Mouse (Mus musculus) frontal cortex, postnatal 25 days (tissue): ENCODE measurements around the gene Ppp1r8.
"Not testable (repeated sequence)": the region's sequence is repeated elsewhere in the genome, so short reads cannot be mapped to it uniquely, and the experiment has no call there.

Experiments
- DNase-seq, 2 experiments: peaks; one replicate each; pipeline ENCODE4 v3.0.0; 2022; ENCODE audit warnings: low spot score in 2 of 2

Ppp1r8 gene

DNA sequence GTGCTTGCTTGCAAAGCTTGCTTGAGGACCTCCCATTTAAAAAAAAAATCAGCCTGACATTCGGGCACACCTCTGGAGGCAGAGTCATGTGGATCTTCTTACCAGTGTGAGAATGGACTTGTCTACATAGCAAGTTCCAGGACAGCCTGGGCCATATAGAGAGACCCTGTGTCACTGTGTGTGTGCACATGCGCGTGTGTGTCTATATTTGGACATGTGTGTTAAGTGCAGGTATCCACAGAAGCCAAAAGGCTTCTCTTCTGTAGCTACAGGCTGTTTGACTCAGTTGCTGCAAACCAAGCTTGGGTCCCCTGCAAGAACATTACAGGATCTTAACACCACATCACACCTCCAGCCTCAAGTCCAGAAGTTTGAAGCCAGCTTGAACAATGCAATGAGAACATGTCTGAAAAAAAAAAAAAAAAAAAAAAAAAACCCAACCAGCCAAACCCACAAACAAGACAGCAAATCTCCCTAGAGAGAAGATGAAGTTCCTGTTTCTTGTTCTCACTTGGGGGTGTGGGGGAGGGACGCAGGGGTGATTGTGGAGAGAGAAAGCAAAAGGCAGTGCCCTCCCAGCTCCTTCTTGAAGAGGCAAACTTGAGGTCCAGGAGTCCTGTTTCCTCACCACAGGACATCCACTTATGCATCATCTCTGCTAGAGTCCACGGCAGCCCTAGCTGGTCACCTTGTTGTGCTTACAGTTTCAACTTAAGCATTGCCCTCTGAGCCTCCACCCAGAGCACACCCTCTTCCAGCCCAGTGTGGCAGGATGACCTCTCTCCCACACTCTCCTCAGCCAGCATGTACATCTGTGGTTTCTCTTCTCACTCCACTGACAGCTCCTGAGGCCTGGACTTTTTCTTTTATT is 35.0 kb downstream of the Ppp1r8 start:
- DNase-seq = no peak

DNA sequence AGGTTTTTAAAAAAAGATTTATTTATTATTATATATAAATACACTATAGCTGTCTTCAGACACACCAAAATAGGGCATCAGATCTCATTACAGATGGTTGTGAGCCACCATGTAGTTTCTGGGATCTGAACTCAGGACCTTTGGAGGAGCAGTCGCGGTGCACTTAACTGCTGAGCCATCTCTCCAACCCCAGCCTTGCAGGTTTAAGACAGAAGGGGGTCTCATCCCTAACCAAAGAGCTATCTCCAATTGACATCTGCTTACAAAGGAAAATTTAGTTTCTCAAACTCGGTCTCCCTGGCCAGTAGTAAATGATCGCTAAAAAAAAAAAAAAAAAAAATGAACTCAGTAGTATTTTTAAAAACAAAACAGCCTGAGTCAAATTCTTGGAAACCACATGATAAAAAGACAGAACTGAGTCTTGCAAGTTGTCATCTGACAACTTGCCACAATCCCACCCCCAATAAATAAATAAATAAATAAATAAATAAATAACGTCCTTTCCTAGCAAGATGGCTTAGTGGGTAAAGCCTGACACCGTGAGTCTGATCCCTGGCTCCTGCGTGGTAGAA is 36.3 kb downstream of the Ppp1r8 start:
- DNase-seq = no peak

DNA sequence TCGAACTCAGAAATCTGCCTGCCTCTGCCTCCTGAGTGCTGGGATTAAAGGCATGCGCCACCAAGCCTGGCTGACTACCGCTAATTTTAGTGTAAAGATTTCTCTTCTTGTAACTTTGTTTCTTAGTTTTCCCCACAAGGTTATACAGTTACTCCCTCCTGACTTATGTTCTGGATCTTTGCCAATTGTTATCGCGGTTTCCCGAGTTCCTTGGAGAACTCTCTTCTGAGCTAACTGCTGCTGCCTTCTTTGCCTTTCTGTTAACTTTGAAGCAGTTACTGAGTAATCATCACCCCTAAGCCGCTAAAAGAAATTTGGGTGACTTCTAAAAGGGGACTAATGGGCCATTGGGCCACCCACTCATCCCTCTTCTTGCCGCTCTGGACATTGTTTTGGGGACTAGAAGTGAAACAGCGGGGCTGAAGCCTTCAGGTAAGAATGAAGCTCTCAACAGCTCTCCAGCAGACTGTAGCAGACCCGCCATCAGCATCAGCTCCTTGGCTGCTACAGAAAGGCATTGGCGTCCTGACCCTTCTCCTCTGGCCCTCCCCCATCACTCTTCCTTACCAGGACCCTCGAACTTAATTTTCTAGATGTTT is 37.3 kb downstream of the Ppp1r8 start:
- DNase-seq = no peak

DNA sequence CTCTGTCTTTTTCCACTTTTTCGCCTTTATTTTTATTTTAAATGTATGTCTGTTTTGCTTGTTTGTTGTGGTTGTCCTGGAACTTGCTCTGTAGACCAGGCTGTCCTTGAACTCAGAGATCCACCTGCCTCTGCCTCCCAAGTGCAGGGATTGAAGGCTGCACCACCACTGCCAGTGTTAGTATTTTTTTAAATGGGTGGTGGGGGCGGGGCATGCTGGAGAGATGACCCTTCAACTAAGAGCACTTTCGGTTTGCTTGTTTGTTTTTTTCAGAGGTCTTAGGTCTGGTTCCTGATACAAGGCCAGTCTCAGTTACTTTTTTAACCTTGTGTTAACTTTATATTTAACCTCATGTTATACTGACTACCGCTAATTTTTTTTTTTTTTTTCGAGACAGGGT is 37.8 kb downstream of the Ppp1r8 start:
- no peak for DNase-seq

DNA sequence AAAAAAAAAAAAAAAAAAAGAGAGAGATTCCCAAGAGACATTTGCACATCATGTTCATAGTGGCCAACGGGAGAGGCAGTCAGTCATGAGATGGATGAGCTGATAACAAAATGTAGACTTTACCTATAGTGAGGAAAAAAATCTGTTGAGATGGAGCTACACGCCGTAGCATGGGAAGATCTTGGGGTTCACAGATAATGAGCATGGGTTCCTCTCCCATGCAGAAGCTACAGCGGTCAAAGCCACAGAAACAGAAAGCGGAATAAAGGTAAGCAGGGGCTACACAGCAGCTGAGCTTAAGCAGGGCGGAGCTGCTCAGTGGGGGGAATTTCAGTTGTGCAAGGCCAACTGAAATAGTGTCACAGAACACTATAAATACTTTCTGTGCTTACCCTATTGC is 38.6 kb downstream of the Ppp1r8 start:
- no peak for DNase-seq

DNA sequence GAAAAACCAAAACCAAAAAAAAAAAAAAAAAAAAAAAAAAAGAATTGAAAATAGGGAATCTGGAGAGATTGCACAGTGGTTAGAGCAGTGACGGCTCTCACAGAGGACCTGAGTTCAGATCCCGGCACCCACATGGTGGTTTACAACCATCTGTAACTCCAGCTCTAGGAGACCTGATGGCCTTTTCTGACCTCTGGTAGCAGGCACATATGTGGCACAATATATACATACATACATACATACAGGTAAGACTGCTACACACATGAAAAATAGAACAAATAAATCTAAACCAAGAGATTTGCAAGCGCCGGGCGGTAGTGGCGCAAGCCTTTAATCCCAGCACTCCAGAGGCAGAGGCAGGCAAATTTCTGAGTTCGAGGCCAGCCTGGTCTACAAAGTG is 39.1 kb downstream of the Ppp1r8 start:
- DNase-seq = no peak

DNA sequence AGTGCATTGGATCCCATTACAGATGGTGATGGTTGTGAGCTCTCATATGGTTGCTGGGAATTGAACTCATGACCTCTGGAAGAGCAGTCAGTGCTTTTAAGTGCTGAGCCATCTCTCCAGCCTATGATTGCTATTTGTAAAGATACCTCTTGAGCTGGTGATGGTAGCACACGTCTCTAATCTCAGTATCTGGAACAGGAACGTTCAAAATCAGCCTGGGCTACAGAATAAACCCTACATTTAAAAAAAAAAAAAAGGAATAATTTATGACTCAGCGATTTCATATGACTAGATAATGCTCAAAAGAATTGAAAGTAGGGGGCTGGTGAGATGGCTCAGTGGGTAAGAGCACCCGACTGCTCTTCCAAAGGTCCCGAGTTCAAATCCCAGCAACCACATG is 39.8 kb downstream of the Ppp1r8 start:
- no peak for DNase-seq

DNA sequence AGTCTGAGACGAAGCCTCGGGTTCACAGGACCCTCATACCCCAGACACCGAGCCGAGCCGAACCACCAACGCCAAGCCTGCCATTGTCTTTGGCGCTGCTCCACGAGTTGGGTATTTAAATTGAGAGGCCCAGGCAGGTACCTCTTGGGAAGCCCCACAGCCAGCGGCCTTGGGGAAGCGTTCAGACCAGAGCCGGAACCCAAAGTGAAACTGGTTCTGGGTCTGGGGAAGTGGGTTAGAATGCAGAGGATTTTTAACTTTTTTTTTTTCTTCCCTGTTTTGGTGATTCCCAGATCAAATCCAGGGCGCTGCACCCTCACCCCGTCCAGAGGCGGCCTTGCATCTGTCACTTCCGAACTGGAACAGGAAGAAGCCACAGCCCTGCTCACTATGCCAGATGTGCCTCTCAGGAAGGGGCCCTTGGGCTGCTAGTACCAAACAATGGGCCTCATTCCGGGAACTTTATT is 40.8 kb downstream of the Ppp1r8 start:
- no peak for DNase-seq

DNA sequence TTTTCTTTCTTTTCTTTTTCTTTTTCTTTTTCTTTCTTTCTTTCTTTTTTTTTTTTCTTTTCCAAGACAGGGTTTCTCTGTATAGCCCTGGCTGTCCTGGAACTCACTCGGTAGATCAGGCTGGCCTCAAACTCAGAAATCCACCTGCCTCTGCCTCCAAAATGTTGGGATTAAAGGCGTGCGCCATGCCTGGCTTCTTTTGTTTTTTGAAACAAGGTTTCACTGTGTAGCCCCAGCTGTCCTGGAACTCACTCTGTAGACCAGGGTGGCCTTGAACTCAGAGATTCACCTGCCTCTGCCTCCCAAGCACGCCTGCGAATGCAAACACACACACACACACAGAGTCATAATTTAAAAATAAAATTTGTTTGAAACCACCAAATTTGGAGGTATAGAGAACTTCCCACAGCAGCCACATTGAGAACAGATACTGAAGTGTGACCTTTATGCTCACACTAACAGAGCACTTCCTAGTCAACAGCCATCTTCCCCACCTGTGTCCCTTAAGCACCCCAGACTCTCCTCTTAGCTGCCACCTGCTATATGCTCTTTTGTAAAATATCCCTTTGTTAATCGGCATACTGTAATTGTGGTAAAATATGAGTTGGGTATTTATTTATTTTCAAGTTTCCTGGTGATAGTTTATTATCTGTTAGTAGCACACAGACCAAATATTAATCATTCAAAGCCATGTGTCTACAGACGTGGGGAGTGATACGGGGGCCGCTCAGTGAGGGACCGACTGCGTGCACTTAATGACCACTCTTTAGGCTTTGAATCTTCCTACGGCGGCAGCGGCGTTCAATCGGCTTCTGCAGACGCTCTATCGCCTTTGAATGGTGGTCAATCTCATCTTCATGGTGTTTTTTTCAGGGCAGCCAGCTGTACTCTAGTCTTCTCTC is 41.5 kb downstream of the Ppp1r8 start:
- DNase-seq = no peak

DNA sequence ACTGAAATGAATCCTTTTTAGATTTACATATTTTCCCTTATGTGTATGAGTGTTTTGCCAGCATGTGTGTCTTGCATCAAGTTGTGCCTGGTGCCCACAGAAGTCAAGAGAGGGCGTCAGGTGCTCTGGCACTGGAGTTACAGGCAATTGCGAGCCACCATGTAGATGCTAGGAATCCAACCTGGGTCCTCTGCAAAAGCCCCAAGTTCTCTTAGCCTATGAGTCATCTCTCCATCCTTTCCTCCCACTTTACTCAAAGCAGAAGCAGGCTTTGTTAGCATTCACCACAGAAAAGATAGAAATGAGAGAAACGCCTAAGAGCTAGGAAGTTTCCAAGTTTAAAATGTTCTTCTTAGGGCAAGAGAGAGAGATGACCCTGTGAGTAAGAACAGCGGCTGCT is 43.1 kb downstream of the Ppp1r8 start:
- DNase-seq = no peak

DNA sequence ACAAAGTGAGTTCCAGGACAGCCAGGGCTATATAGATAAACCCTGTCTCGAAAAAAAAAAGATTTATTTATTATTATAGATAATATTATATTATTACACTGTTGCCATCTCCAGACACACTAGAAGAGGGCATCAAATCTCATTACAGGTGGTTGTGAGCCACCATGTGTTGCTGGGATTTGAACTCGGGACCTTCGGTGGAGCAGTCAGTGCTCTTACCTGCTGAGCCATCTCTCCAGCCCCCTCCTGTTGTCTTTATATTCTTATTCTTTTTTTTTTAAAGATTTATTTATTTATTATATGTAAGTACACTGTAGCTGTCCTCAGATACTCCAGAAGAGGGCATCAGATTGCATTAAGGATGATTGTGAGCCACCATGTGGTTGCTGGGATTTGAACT is 44.3 kb downstream of the Ppp1r8 start:
- DNase-seq = not testable (repeated sequence)

DNA sequence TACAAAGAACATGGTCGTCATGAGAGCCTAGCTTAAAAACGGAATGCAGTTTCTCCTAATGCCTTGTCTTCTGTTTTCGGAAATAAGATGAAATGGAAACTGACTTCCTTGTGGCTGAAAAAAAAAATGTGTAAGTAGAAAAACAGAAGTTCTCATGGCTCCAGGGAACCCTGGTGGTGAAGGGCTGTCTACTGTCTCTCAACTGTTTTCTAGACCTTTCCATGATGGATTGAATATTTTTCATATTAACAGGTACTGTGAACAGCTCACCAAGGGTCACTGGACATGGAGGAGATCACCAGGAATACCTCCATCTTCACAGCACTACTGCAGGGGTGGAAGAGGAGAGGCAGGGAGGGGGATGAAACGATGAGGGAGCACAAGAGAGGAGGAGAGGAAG is 44.9 kb downstream of the Ppp1r8 start:
- no peak for DNase-seq

DNA sequence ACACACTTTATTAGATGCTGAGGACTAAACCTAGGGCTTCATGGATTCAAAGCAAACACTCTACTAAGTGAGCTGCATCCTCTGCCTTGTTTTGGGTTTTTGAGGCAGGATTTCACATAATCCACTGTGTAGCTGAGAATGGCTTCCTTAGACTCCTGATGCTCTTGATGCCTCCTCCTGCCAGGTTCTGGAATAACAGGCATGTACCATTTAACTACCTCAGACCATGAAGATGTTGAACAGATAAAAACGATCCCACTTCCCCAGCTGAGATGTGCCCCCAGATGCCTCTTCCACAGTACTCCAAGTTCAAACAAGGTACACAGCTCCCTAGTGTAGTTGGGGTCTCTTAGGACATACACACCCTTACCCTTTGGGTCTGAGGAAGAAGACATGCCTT is 45.5 kb downstream of the Ppp1r8 start:
- DNase-seq = no peak

DNA sequence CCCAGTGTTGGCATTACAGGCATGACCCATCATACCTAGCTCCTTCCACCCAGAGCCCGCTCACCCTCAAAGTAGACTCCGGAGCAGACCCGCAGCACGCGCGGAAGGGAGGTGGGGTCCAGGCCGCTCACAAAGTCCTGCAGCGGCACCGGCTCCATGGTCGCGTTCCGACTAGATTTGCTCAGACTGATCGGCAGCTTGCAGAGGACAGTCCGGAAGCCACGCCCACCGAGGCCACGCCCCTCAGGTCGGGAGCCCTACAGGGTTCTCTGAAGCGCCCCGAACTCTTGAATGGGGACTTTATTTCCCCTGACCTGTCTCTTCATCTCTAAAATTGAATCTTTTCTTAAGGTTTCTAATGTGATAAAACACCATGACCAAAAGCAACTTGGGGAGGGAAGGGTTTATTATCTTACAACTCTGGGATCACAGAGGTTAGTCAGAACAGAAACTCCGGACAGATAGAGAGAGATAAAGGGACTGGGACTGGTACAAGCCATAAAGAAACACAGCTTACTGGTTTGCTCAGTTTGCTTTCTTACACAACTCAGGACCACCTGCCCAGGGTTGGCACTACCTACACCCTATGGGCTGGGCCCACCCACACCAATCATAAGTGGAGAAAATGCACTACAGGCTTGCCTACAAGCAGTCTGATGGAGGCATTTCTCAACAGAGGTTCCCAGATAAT is 46.6 kb downstream of the Ppp1r8 start, which contains the start of gene Themis2:
Gene Themis2 (minus strand): TSS at position 192 of the 691 bp plus-strand sequence.
- DNase-seq = peak in 1 of 2 experiments; percentile 19

DNA sequence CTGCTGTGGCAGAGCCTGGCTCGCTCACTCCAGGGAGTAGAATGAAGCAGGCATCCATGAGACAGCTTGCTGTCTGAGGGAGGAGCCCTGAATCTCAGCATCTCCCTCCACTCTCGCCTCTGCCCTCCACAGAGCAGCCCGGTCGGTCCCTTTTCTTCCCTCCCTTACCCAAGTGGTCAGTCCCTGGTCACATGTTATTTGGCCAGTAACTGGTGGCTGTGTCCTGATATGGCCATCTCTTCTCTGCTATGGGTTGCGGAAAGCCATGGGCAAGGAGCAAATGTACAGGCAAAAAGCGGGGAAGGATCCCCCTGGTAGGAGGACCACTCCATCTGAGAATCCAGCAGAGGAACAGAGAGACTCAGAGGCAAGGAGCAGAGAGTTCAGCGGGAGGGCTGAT is 47.8 kb downstream of the Ppp1r8 start:
- DNase-seq = no peak

DNA sequence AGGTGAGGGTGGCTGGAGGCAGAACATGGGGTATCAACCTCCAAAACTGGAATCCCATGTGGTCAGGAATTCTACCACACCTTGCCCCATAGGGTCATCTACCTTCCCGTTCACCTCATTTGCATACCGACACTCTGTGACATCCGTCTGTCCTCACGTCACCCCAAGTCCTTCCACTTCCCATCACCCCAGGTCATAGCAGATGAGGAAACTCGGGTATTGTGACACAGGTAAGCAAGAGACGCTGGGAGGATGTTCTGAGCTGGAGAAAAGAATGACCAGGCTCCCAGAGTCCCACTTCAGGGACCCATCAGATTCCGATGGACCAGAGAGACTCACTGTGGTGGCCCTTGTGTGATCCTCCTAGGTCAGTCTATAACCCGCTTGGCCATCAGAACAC is 48.2 kb downstream of the Ppp1r8 start:
- no peak for DNase-seq

DNA sequence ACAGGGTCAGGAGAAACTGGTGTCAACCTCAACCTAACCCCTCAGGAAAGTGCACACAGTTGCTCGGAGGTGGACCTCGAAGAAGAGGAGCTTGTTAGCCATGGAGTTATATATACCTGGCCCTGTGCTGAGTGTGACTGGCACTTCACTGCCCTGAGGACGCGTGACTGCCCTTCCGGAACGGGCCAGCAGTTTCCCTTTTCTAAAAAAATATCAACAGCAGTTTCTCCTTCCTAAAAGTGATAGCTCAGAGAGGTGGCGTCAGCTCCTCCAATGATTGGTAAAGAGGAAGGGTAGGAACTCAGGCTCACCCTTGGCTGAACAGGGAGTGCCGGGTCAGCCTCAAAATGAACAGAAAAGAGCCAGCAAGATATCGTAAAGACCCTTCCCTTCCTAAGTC is 48.9 kb downstream of the Ppp1r8 start:
- no peak for DNase-seq

DNA sequence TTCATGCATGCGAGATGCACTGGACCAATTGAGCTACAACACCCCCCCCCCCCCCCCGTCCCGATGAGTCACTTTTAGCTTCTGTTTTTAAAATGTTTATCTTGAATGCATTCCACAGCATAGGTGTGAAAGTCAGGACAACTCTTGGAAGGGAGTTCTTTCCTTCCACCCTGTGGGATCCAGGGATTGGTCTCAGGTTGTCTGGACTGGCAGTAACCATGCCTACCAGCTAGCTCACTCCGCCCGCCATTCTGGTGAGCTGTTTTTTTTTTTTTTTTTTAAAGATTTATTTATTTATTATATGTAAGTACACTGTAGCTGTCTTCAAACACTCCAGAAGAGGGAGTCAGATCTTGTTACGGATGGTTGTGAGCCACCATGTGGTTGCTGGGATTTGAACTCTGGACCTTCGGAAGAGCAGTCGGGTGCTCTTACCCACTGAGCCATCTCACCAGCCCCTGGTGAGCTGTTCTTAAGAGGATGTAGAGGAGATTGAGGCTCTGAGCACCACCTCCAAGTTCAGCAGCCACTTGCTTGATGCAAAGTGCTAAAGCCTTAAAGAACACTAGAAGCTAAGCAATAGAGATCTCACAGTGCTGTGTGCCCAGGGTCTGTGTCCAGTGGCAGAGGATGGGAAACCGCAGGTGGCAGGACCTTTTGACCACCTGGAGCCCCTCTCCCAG is 49.5 kb downstream of the Ppp1r8 start:
- DNase-seq = not testable (repeated sequence)

DNA sequence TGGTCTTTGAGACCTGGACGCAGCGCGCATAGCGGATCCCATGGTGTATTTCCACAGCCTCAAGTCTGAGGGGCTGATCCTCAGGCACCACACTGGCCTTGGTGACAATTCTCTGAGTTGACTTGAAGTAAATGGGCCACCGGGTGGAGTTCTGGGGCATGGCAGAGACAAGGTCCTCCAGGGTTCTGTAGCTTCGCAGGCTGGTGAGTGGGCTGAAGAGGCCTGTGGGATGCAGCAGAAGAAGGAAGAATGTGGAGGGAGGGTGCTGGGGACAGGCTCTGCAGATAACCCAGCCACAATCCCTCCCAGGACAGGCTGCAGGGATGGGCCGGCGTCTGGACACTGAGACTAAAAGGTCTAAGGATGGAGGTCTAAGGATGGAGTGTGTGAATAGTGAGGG is 53.2 kb downstream of the Ppp1r8 start:
- no peak for DNase-seq

DNA sequence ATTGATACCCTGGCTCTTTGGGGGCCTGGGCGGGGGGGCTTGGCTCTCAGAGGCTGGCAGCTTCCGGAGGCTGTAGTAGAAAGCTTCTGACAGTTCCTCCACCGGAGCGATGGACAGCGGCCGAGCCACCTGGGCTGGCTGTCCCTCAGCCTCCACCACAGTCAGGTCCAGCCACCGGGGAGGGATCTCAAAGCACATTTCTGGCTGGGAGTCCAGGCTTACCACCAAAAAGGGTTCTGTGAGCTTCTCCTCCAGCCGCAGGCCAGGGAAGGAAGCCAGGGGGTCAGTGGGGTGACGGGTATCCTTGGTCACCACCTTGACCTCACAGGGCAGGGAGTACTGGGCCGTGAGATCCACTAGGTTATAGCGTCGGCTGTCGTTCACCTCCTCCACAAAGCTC is 57.7 kb downstream of the Ppp1r8 start:
- no peak for DNase-seq

DNA sequence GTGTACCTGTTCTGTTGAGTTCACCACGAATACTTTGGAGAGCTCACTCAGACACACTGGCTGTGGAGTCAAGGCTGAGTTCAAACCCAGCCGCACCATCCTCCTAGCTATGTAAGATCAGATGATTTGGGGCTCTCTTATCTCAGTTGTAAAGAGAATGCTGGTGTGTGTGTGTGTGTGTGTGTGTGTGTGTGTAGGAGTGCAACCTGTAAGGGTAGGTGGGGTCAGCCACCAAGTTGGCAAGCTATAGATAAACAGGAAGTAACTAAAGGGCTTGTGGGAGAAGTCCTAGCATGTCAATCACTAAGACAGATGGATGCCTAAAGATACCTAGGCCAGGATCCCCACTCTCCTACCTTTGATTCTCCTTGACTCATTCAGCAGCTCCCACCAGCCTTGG is 59.2 kb downstream of the Ppp1r8 start:
- no peak for DNase-seq
